12 mouse cellular contexts compared by ENCODE assay signal in the genomic region with DNA sequence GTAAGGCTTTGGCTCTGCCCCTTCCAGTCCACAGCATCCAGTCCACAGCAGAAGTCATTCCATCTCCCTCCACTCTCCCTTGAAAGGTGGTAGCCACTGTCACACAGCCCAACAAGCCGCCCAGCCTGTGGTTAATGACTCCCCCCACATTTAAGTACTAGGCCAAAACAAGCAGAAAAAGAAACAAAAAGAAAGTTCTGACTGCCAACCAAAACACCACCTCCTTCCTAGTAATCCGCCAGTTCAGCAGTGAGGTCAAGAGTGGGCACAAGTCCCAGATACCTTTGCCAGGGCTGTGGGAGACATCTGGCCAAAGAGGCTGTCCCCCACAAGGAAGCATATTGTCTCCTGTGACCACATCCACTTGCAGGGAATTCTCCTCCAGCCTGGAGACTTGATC. TPM values are rescaled to one million over a fixed set of nuclear protein-coding genes. Genes with fewer than 3 reads are reported as not detected.
DNase-seq lines count a peak whose midpoint lies in the region; ATAC-seq lines count a peak whose summit lies in the region.
"Had no signal": no experiment of that assay in that cellular context is flagged by ENCODE, and none has a peak within 500 bp of the region (broad histone marks: within the 10 kb centered on the region; RNA-seq: fewer than 3 reads in every experiment).

No protein-coding gene starts in this region.

- no peak overlapping the region for H3K27ac ChIP-seq in kidney, embryonic 14.5 days (ENCODE audit: low read depth, low read length)
- H3K27ac ChIP-seq: embryonic facial prominence, embryonic 15.5 days; kidney, postnatal 0 days; liver, embryonic 15.5 days had no signal

- no peak overlapping the region for H3K4me2 ChIP-seq in kidney, embryonic 14.5 days (replicated peaks; ENCODE audit: low read depth, low read length)
- H3K4me2 ChIP-seq: embryonic facial prominence, embryonic 15.5 days; liver, embryonic 15.5 days had no signal

- peaks cover 2% of the 10 kb centered on the region; the same call in 1 of the 2 replicates for H3K36me3 ChIP-seq in kidney, embryonic 14.5 days (ENCODE audit: control insufficient read depth, insufficient read depth, low read length)
- H3K36me3 ChIP-seq: liver, embryonic 15.5 days had no signal

- peaks cover 13% of the 10 kb centered on the region for H3K4me1 ChIP-seq in kidney, embryonic 14.5 days (ENCODE audit: control insufficient read depth, insufficient read depth, low read length)

- H3K9ac ChIP-seq in kidney, embryonic 14.5 days (ENCODE audit: low read depth, low read length): no peak overlapping the region
- H3K9ac ChIP-seq: embryonic facial prominence, embryonic 15.5 days; liver, embryonic 15.5 days had no signal

- 68% methylated on average over 2 of the region's 2 CpGs for WGBS in kidney, embryonic 14.5 days

- H3K4me3 ChIP-seq in kidney, embryonic 14.5 days (ENCODE audit: low read length): no peak overlapping the region
- H3K4me3 ChIP-seq: embryonic facial prominence, embryonic 15.5 days; liver, embryonic 15.5 days; megakaryocyte, embryonic 14.5 days had no signal

- ATAC-seq in kidney, embryonic 14.5 days (ENCODE audit: low FRiP score, low TSS enrichment): no peak

- no peaks in the 10 kb centered on the region for H3K9me3 ChIP-seq in kidney, embryonic 14.5 days (ENCODE audit: control insufficient read depth, low read length)
- H3K9me3 ChIP-seq: embryonic facial prominence, embryonic 15.5 days; liver, embryonic 15.5 days; megakaryocyte, embryonic 14.5 days had no signal

- DNase-seq in kidney, adult 9 months: peak; percentile 35
- peak; percentile 76 for DNase-seq in NIH3T3 (ENCODE audit: low read depth)
- peak; percentile 54 for DNase-seq in heart, adult 8-10 months (ENCODE audit: low spot score)
- peak; percentile 68 for DNase-seq in heart, postnatal 4 days
- no peak for DNase-seq in right cerebral cortex, adult 2 months (ENCODE audit: low spot score in 2 of 2)
- DNase-seq in adrenal gland, postnatal 14 days: no peak
- DNase-seq in layer of hippocampus, adult 9-10 months (ENCODE audit: low spot score): no peak

- H3K27me3 ChIP-seq in kidney, embryonic 14.5 days (ENCODE audit: control insufficient read depth, insufficient read depth, low read length): no peaks in the 10 kb centered on the region
- H3K27me3 ChIP-seq: embryonic facial prominence, embryonic 15.5 days; liver, embryonic 15.5 days had no signal

RNA-seq across cellular contexts. Expression of gene Dkk3, which starts 10.9 kb away (rescaled TPM):
- 9.3 and 14.9 TPM in 2 replicates for polyA plus RNA-seq in kidney, embryonic 14.5 days (2014; fragmentation: Nextera tagmentation; extraction: Ambion mirVana)
- 10 to 100 TPM; 34.3 to 54.4 (median 46.8) TPM for total RNA-seq in heart, adult 8-10 months (2022)
- 10 to 100 TPM; 82.6 to 87.6 TPM for total RNA-seq in heart, postnatal 4 days (2021)
- 10.3 and 13.7 TPM in 2 replicates for total RNA-seq in adrenal gland, postnatal 14 days (2021)

Comparison
In these comparisons a context has a peak if more than half of its experiments do, and no peak if none do; other contexts are left out.
1. DNase-seq: peak in kidney, adult 9 months (single experiment), NIH3T3 (single experiment), heart, adult 8-10 months (single experiment) and heart, postnatal 4 days (single experiment); none in right cerebral cortex, adult 2 months (0 of 2), adrenal gland, postnatal 14 days (single experiment) and layer of hippocampus, adult 9-10 months (single experiment).